Mouse (Mus musculus) megakaryocyte, adult 5-6 weeks (primary cell): ENCODE results near the gene Sorcs1. TPM values are rescaled to one million over a fixed set of nuclear protein-coding genes. Genes with fewer than 3 reads are reported as not detected.

Source experiments
- ATAC-seq: 2 replicates; pipeline ENCODE4 v1.8.0; 2016; ENCODE audit warnings: mild to moderate bottlenecking, inconsistent platforms; ENCODE audit not compliant: poor library complexity, severe bottlenecking
- total RNA-seq, 2 experiments: library from RNA; stranded (forward) in 1 of 2; stranded (reverse) in 1 of 2; fragments of 153-499, 151-499 nt in 1 of 2; fragments of 221-1000, 200-1000 nt in 1 of 2; gene quantifications; 2 replicates each; pipeline versions ENCODE4 v1.2.3 to v1.2.4; 2015 to 2017

Gene Sorcs1
- total RNA-seq, 2 experiments from 2014 or later, result not detected

GRCm38 (mm10) chr19:50569669-50570195 lies 108.7 kb downstream of the Sorcs1 start:
- ATAC-seq, result no peak

- ATAC-seq, result no peak
Observed at GRCm38 (mm10) chr19:50566306-50566705, 112.1 kb downstream of the Sorcs1 start.

- ATAC-seq, result no peak
Observed at GRCm38 (mm10) chr19:50558771-50559170, 119.7 kb downstream of the Sorcs1 start.

GRCm38 (mm10) chr19:50534031-50534430 lies 144.4 kb downstream of the Sorcs1 start:
- no peak for ATAC-seq

- no peak for ATAC-seq
Observed at GRCm38 (mm10) chr19:50527835-50528234, 150.6 kb downstream of the Sorcs1 start.

GRCm38 (mm10) chr19:50526094-50526493 lies 152.4 kb downstream of the Sorcs1 start:
- no peak for ATAC-seq

GRCm38 (mm10) chr19:50521943-50522342 lies 156.5 kb downstream of the Sorcs1 start:
- ATAC-seq, result no peak

- no peak for ATAC-seq
Observed at GRCm38 (mm10) chr19:50515059-50515673, 163.3 kb downstream of the Sorcs1 start.

- ATAC-seq, result no peak
Observed at GRCm38 (mm10) chr19:50514309-50514830, 164.1 kb downstream of the Sorcs1 start.

GRCm38 (mm10) chr19:50502816-50503215 lies 175.6 kb downstream of the Sorcs1 start:
- ATAC-seq, result no peak

GRCm38 (mm10) chr19:50491121-50491520 lies 187.3 kb downstream of the Sorcs1 start:
- no peak for ATAC-seq

GRCm38 (mm10) chr19:50490721-50491120 lies 187.7 kb downstream of the Sorcs1 start:
- ATAC-seq, result no peak

GRCm38 (mm10) chr19:50489786-50490185 lies 188.7 kb downstream of the Sorcs1 start:
- no peak for ATAC-seq

GRCm38 (mm10) chr19:50488421-50488820 lies 190.0 kb downstream of the Sorcs1 start:
- no peak for ATAC-seq

GRCm38 (mm10) chr19:50487768-50488167 lies 190.7 kb downstream of the Sorcs1 start:
- ATAC-seq, result no peak

GRCm38 (mm10) chr19:50486345-50486744 lies 192.1 kb downstream of the Sorcs1 start:
- ATAC-seq, result no peak

- no peak for ATAC-seq
Observed at GRCm38 (mm10) chr19:50476774-50477173, 201.7 kb downstream of the Sorcs1 start.

GRCm38 (mm10) chr19:50468592-50468991 lies 209.9 kb downstream of the Sorcs1 start:
- ATAC-seq, result no peak

GRCm38 (mm10) chr19:50464811-50465210 lies 213.6 kb downstream of the Sorcs1 start:
- ATAC-seq, result no peak

- ATAC-seq, result no peak
Observed at GRCm38 (mm10) chr19:50458581-50458980, 219.9 kb downstream of the Sorcs1 start.

GRCm38 (mm10) chr19:50457275-50457892 lies 221.1 kb downstream of the Sorcs1 start:
- ATAC-seq, result no peak

GRCm38 (mm10) chr19:50441099-50441498 lies 237.3 kb downstream of the Sorcs1 start:
- ATAC-seq, result no peak
